Mouse (Mus musculus) bone marrow macrophage, adult 2 months (primary cell): ENCODE measurements around the gene Col11a1. TPM values are rescaled to one million over a fixed set of nuclear protein-coding genes. Genes with fewer than 3 reads are reported as not detected.

Experiments used
- H3K27ac ChIP-seq: 2 replicates; pipeline ENCODE4 v1.5.1; 2012; ENCODE audit warnings: low read depth, low read length; ENCODE audit not compliant: insufficient read depth
- H3K4me1 ChIP-seq: 2 replicates; pipeline ENCODE4 v1.6.1; 2012; ENCODE audit warnings: low read length; ENCODE audit not compliant: control insufficient read depth, insufficient read depth
- H3K4me3 ChIP-seq: 2 replicates; pipeline ENCODE4 v1.5.1; 2012; ENCODE audit warnings: mild to moderate bottlenecking, low read length, moderate library complexity; ENCODE audit not compliant: insufficient read depth
- CTCF ChIP-seq: IDR thresholded peaks from 2 replicates; pipeline ENCODE4 v1.5.1; 2012; ENCODE audit warnings: low read depth, mild to moderate bottlenecking, low read length, moderate library complexity
- POLR2A ChIP-seq: IDR thresholded peaks from 2 replicates; pipeline ENCODE4 v1.6.1; 2012; ENCODE audit warnings: mild to moderate bottlenecking, low read depth, low read length, borderline replicate concordance
- polyA plus RNA-seq: library from polyadenylated mRNA; stranded (reverse); fragments of >200 nt; gene quantifications from 2 replicates; pipeline ENCODE4 v1.2.4, GENCODE M21; 2012; ENCODE audit not compliant: missing spikeins, insufficient read depth, insufficient read length

Col11a1 gene
- polyA plus RNA-seq, 1 experiment: 0.44 TPM

DNA sequence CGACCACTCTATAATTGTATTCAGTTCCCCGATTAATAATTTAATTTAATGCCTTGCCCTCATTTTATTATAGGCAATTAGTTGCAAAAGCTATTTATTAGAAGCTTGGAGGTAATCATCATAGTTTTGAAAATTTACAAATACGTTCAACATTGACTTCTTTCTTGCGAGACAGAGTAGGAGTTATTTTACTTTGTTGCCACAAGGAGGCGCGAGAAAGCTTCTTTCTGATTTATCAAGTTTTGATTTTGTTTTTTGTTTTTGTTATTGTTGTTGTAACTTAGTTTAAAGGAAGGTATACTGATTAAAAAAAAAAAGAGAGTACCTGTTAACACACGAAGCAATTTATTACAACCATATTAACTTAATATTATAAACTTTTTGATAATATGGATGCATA lies 76.8 kb downstream of the Col11a1 start:
- Histone ChIP-seq H3K4me3 (no peak overlapping the region), H3K27ac (no peak overlapping the region), H3K4me1 (no peaks in the 10 kb centered on the region)
- no peak for TF ChIP-seq CTCF
- TF ChIP-seq POLR2A: no peak

DNA sequence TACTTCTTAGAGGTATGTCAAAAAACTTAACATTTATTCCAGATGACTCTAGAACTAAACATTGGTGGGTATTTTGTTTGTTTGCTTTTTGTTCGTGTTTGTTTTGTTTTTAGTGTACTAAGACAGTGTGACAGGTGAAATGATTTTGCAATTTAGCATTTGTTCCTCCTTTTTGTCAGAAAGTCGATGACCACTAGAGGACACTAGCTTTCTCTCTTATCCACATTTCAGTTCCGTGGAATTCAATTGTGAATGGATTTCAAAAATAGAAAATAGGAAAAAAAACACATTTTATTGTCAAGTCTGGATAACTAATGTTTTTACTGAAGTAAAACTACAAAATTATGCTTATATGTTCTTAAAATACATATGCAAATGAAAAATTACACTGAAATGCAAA lies 116.8 kb downstream of the Col11a1 start:
- no peak overlapping the region for H3K27ac ChIP-seq
- H3K4me3 ChIP-seq: no peak overlapping the region
- no peak for TF ChIP-seq CTCF
- TF ChIP-seq POLR2A: no peak
- H3K4me1 ChIP-seq: no peaks in the 10 kb centered on the region

DNA sequence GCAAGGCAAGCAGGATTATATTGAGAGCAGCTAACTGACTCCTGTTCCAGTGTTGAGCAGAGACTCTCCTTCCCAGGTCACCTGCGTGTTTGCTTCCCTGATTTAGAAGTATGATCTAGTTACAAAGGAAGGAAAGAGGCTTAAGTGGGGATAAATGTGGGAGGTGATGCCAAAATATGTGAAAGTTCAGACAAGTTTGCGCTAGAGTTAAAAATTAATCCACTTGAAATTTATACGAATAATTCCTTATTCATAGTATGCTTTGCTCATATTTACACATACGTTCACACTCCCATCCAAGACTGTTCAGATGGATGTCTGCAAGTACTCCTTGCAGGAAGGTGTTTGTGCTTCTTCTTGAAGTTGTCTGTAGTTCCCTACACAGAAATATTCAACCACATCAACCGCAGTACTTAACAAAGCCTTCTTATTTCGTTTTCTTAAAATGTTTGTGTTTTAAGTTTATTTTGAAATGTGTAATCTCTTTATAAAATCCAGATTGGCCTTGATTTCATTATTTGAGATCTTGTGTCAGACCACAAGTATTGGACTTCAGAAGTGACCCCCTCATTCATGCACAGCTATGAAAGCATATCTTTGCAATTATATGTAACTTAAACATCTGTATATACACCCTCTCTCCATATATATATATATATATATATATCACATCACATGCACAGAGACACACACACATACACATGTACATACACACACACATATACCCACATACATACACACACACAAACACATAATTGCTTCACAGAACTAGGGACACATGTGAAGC lies 167.8 kb downstream of the Col11a1 start:
- no peak overlapping the region for H3K4me3 ChIP-seq
- no peak for TF ChIP-seq POLR2A
- TF ChIP-seq CTCF: no peak
- H3K4me1 ChIP-seq: no peaks in the 10 kb centered on the region
- H3K27ac ChIP-seq: no peak overlapping the region

DNA sequence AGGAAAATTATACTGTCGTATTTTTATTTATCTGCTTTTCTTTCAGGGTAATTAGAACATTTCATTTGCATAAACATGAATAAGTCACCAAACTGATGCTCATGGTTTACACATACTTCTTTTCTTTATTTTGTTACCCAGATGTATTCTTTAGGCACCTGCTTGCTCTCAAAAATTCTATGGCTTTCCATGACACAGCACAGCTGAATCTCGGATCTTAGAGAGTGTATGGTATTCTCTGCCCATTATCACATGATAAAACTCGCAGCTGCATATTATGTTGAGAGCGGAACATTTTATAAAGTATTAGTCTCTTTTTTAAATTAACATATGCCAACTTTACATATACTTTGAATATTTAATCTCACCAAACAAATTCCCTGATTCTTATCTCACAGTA lies 181.9 kb downstream of the Col11a1 start:
- H3K4me1 ChIP-seq: no peaks in the 10 kb centered on the region
- no peak for TF ChIP-seq CTCF
- TF ChIP-seq POLR2A: no peak
- H3K27ac ChIP-seq: no peak overlapping the region
- no peak overlapping the region for H3K4me3 ChIP-seq

DNA sequence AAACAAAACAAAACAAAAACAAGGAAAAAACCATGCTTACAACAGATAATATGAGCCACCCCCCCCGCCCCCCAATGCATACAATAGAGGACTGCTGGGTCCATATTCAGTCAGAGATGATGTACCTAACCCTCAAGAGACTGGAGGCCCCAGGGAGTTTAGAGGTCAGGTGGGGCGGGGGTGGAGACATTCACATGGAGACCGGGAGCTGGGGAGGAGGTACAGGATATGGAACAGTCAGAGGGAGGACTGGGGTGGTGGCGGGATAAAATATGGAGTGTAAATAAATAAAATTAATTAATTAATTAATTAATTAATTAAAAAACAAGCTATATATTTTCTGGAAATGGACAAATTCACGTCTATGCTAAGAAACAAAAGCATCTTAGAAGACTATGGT lies 185.8 kb downstream of the Col11a1 start:
- Histone ChIP-seq H3K27ac (no peak overlapping the region), H3K4me1 (no peaks in the 10 kb centered on the region)
- TF ChIP-seq CTCF (no peak), POLR2A (no peak)

DNA sequence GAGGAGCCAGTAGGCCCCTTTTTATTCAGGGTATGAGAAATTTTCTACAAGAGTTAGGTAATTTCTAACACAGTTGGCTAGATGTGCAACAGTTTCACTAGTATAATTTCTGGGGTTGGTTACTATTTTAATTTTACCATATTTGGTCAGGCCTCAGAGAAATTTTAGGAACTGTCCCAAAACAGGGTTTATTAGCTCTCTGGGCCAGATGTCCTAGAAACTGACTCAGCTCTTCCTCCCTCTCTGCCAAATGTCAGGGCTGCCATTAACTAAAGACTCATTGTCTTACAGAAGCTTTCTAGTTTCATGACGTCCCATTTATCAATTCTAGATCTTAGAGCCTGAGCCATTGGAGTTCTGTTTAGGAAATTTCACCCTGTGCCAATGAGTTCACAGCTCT lies 199.2 kb downstream of the Col11a1 start:
- TF ChIP-seq CTCF (no peak), POLR2A (no peak)
- no peak overlapping the region for H3K27ac ChIP-seq
- H3K4me3 ChIP-seq: no peak overlapping the region
- H3K4me1 ChIP-seq: no peaks in the 10 kb centered on the region

More for the DNA sequence above, 185.8 kb downstream of the Col11a1 start:
- H3K4me3 ChIP-seq: no peak overlapping the region
